Mouse (Mus musculus) adrenal gland, postnatal 36 days (tissue): ENCODE data around the gene Selenoo. TPM values are rescaled to one million over a fixed set of nuclear protein-coding genes. Genes with fewer than 3 reads are reported as not detected.

Experiments used
- DNase-seq, 2 experiments: peaks; one replicate each; pipeline ENCODE4 v3.0.0; 2021; ENCODE audit warnings: mixed read lengths in 1 of 2
- total RNA-seq, 2 experiments: library from RNA; stranded (reverse); gene quantifications; 2 replicates each; pipeline ENCODE4 v1.2.3; 2021

The Selenoo gene
- total RNA-seq, 2 experiments from 2014 or later = 29.8 to 44.9 TPM

DNA sequence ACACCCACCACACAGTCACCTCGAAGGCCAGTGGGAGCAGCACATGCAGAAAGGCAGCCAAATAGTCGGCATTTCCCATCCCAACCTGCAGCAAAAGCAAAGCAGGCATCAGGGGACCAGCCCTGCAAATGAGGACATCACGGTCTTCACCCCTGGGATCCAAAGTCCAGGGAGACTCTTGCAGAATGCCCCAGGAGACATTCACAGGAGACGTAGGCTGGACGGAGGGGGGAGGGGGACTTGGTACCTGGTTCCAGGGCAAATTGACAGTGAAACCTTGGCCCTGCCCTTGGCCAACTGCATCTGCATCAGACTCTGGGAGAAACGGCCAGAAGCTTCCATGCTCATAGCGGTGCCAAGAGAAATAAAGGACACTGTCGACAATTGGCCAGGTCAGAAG, 37.7 kb downstream of the Selenoo start:
- DNase-seq = no peak

DNA sequence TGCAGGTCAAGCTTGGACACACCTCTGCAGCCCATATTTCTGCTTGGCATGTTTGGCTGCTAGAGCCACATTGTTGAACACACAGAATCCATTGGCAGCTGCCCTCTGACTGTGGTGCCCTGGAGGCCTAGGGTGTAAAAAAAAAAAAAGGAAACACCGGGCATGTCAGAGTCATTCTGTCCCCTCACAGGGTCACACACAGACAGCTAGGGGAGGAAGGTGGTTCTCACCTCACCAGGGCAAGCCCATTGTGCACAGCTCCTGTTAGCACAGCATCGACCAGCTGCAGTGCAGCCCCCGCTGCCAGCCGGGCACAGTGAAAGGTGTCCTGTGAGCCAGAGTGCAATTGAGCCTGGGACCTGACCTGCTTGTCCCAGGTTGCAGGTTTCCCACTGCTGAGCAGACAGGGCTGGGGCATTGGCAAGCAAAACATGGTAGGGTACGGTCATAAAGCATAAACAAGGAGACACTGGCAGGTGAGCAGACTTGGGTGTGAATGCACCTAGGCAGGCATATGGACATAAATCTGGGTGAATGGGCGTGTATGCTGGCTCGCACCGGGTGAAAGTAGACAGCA, 38.6 kb downstream of the Selenoo start:
- DNase-seq = no peak

DNA sequence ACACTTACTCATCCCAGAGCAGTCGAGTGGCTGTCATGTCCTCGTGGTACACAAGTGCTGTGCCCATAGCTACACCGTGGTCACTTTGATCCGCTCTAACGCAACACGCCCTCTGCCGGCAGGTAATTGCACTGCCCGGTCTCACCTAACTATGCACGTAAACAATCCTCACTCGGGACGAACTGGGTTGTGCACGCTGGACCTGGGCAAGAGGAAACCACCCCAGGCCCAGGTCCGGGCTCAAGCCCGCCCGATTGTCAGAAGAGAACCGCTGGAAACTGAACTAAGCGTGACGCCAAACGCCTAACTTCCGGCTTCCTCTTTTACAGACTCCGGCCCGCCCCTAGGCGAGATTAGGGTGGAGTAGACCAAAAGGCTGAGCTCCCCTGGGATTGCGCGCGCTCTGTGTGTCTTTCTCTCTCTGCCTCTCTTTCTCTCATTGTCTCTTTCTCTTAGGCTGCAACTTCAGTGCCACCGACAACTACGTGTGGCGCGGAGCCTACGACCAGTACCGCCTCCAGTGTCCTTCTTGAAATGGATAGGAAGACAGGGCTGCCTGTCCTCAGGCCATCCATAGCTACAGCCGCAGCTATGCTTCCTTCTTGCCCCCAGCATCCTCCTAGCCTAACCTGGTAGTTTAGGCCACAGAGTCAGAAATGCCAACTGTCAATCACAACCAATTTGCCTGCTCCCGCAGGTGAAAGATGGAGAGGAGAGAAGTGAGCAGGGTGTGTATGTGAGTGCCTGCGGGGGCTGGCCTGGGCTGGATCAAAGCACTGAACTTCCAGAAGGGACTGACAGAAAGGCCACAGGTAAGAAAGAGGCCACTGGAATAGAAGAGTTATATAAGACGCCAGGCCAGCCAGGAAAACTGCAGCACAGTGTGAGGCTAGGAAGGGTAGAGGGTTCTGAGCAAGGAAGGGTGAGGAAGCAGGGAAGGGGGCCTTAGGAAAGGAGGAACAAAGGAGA, 39.8 kb downstream of the Selenoo start, which contains the start of gene Hdac10:
Gene Hdac10, minus strand, starts transcription at position 319 of the 969 bp plus-strand sequence.
- peak; percentile 86 to 89 for DNase-seq

DNA sequence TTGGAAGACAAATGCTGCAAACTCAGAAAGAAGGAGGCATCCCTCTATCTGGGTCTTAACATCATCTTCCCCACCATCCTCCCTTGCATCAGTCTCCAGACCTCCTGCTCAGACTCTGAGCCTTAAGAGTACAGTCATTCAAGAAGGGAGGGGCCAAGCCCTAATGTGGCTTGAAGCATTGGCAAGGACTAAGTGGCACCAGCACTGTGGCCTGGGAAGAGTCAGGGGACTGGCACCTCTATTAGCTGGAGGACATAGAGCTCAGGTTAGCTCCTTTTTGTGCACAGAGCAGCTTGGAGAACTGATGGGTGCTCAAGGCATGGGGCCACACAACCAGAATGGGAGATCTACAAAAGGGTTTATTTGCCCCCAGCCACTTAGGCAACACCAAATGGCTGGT, 41.4 kb downstream of the Selenoo start:
- DNase-seq = no peak

DNA sequence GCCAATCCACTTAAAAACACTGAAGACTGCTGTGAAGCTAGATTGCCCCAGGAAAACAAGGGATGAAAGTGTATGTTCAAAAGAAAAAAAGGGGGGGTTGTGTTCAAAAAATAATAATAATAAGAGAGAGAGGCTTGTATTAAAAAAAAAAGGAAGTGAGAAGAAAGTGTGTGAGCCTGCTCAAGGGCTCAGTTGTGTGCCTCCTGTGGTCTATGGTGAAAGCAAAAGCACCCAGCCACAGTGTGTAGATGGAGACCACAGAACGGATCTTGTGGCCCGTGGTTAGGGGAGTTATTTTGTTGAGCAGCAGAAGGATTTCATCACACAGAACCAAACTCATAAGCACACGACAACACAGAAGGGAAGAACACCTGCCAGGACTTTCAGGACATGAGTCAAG, 42.4 kb downstream of the Selenoo start:
- DNase-seq = no peak

DNA sequence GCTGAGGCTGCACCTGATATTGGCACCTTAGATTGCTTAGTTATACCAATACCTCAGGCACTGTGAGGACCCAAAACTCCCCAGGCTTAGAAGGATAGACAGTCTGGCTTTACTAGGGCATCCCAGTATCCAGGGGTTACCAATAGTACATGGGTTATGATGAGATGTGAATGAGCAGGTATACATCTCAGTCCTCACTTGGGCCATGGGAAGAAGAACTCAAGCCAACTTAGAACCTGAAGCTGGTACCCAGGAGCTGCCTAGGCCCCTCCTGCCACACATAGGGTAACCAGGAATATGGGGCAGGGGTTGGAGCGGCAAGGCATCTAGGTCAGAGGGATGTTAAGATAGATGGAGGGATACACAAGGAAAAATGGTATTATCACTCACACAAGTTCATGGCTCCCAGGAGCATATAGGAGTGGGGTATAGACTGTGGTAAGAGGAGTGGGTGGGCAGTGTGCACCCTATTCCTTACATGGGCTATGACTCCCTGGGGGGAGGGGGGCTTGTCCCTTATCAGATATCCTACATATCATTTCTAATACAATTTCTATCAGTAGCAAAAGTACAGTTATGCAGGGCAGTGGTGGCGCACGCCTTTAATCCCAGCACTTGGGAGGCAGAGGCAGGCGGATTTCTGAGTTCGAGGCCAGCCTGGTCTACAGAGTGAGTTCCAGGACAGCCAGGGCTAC, 47.7 kb downstream of the Selenoo start:
- DNase-seq = no peak

DNA sequence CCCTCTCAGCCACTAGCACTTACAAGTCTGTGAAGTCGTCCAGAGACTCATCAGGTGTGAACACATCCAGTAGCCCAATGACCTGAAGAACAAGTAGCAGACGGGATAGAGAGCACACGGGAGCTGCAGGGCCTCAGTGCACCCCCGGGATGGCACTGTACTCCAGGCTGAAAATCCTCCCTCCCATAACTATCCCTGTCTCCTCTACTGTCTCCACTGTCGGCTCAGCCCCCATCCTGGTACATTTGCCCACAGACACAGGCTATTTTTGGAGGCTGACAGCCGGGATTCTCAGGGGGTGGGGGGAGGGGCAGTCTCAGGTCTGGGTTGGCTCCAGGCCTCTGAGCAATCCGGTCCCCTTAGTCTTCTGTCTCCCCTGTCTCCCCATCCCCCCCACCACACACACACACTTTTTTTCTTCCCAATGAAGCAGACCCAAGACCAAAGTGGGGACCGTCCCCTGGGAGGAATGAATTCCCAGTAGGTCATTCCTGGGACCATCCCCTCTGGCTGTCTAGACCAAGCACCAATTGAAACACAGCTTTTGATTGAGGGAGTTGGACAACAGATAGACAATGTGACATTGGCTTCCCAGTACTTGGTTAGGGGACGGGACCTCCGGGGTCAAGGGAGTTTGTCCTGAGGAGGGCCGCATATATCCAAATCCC, 48.6 kb downstream of the Selenoo start:
- no peak for DNase-seq

DNA sequence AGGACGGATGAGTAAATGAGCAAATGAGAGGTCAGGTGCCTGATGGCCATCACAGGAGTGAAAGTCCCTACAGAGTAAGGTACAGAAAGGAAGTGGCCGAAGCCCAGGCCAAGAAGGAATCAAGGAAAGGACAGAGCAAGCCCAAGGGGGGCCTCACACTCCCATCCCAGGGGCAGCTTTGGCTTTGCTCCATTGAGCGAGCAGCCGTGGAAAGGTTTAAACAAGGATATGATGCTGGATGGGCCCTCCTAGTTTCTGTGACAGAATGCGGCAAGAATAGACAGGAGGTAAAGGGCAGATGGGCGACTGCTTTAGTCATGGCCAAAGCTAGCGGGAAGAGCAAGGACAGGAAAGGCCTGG, 49.1 kb downstream of the Selenoo start:
- no peak for DNase-seq

DNA sequence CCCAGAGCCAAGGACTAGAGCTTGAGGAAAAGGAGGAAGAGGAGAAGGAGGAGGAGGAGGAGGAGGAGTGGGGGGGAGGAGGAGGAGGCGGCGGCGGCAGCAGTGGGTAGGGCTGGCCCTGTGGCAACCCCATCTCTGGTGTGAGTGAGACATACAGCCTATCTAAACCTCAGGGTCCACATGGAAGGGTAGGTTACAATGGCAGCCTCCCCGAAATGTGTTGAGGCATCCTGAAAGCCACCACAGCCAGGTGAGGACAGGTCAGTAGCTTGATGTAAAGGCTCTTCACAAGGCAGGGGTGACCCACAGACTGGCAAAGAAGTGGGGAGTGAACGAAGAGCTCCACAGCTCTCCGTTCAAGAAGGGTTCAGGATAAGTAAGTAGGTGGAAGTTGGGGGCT, 49.6 kb downstream of the Selenoo start:
- no peak for DNase-seq

DNA sequence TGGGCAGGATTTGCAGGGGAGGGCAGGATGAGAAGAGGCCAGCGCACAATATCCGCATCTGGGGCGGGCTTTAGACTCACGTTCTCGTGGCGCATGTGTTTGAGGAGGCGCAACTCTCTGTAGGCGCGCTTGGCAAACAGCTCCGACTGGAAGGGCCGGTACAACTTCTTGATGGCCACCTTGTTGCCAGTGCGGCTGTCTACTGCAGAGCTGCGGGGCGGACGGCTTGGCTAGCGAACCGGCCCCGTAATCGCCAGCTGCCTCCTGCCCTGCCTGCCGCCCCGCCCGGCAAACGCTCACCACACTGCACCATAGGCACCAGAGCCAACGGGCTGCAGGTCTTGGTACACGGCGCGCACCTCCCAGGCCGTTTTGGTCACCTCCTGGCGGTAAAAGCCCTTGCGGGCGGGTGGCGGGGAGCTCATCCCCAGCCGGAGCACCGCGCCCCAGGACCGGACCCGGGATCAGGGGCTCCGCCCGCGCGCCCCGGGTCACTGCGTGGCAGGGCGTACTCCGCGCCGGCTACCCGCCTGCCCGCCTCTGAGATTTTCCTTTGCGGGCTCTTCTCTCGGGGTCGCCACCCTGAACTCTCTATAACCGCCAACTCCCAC, 51.3 kb downstream of the Selenoo start:
- DNase-seq = peak; percentile 44 to 47

DNA sequence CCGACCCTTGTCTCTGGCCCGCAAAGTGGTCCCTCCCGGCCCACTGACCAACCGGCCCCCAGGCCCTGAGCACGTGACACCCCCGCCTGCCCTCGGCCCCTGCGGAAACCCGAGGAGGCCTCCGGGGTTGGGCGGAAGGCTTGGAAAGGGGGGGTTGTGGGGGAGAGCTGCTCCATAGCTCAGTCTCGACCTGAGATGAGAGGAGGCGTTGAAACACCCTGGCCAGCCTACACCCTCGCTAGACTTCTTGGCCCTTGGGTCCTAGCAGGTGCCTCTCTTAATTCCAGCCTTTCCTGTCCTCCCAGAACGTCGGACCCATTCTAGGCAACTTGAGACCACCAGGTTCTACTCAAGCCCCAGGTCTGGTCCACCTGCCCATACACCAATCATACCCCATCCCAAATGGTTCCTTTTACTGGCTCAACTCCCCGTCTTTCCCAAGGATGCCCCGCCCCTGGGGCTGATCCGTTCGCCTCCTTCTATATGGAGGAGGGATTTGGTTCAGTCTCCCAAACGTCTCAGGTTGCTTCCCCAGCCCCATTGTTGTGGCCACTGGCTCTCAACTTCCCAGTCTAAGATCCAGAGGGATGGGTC, 51.9 kb downstream of the Selenoo start, which contains the start of gene Mapk12:
Gene Mapk12, minus strand, starts transcription at position 45 of the 594 bp plus-strand sequence.
- peak; percentile 64 to 76 for DNase-seq

DNA sequence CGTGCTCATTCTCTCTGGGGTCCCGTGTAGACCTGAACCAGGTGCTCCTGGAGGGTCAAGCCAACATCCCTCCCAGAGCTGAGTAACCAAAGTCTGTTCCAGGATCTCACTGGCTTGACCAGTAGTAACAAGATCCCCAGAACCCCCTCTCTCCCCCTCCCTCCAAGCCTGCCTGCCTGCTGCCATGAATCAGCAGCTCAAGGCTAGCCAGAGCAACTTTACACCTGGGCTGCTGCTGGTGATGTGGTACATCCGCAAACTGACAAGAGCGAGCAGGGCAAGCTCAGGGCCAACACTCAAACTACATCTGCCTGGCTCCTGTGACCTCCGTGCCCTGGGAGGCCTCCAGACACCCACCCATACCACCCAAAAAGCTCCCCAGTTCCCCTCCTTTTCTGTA, 52.6 kb downstream of the Selenoo start:
- DNase-seq = no peak

DNA sequence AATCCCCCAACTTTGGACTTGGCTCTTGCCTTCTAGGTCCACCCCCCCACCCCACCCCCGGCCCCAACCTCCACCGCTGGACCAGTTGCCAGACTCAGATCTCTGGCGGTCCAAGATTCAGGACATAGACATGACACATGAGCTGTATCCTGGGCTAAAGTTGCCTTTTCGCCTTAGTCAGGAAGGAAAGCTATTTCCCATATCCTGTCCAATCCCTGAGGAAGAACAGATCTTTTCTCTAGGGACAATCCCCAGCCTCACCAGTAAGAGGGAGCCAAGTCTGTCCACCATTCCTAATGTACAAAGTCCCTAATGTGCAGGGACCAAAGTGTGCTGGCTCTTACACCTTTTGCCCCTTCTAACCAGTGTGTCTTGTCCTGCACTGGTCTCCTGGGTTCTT, 53.0 kb downstream of the Selenoo start:
- no peak for DNase-seq

DNA sequence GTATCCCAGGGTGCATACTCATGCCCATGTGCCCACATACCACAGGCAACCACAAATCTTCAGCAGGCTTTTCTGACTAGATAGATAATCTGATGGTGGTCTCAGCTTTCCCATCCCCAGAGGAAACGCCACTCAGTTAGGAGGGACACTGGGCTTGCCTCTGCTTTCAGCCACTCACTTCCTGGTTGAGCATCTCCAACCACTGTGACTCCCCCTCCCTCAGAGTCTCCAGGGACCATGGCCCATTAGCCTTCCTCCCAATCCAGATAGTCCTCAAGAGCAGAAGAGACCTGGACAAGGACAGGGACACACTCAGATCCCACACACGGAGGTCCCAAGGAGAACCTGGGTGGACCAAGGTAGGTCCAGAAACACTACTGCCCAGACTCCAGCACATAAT, 54.2 kb downstream of the Selenoo start:
- no peak for DNase-seq

DNA sequence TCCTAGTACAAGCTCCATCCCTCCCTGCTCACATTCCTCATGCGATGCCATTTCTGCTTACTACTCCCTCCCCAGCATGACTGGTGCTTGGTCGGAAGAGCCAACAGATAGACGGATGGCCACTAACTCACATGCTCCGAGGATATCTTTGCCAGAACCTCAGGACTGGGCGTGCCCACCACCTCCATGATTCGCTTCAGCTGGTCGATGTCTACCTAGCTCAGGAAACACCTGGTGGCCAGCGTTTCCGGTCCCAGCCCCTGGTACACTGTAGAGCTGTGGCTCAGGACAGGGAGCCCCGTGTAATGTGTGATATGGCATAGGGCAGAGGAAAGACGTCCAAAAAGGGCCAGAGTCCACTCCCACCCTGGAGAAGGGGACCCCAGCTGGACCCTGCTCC, 56.1 kb downstream of the Selenoo start:
- no peak for DNase-seq

DNA sequence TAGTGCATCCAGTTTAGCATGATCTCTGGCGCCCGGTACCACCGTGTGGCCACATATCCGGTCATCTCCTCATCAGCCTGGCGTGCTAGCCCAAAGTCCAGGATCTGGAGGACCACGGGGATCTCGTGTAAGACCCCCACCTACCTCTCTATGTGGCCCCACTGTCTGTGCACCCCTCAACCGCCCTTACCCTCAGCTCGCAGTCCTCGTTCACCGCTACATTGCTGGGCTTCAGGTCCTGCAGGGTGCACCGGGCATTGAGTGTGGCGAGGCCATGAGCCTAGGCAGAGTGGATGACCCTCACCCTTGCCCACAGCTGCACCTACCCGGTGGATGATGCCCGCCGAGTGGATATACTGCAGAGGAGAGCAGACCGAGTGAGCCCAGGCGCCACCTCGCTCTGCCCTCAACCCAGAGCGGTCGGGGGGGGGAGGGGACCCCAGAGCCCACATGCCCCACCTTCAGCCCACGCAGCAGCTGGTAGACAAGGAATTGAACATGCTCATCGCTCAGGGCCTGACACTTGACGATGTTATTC, 57.0 kb downstream of the Selenoo start:
- DNase-seq = no peak

DNA sequence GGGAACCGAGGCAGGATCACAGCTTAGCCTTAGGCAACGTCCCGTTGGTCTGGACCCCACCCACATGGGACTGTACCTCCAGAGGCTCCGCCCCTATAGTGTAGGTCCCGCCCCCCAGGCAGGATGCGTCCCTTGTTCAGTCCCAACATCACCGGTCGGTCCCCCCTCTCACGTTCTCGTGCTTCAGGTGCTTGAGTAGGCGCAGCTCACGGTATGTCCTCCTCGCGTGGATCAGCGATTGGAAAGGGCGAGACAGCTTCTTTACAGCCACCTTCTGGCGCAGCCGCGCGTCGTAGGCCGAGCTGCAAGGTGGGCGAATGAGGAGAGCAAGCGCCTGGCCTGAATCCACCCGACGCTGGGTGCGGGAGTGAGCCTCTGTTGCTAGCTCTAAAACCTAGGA, 57.7 kb downstream of the Selenoo start:
- DNase-seq = peak; percentile 45 to 55

DNA sequence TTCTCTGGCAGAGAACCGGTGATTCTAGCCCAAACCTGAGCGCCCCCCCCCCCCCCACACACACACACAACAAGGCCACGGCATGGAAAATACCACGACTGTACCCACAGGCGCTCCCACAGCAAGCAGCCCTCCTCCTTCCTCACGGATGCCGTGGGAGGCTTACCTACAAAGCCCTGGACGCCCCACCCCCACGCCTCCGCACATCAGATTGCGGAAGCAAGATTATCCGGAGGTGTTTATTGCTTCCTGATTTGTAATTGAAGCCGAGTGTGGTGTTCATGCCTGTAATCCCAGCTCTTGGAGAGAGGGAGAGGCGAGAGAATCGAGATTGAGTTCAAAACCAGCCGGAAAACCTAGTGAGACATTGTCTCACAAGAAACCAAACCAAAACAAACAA, 58.1 kb downstream of the Selenoo start:
- peak; percentile 29 to 57 for DNase-seq

DNA sequence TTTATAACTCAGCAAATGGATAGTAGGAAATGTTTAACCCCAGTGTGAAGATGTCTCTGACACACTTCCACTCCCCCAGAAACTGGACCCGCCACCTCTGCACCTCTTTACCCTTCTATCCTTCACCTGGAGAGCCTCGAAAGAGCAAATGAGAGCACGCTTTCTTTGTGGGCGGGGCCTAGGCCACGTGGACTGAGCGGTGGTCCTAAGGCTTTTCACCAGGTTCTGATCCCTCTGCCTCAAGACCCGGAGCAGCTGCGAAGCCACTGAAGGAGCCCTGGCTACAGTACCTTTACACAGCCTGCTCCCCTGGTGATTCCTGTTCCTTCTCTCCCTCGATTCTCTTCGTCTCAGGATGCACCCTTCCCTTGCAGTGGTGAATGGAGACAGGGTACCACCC, 58.6 kb downstream of the Selenoo start:
- DNase-seq = no peak

DNA sequence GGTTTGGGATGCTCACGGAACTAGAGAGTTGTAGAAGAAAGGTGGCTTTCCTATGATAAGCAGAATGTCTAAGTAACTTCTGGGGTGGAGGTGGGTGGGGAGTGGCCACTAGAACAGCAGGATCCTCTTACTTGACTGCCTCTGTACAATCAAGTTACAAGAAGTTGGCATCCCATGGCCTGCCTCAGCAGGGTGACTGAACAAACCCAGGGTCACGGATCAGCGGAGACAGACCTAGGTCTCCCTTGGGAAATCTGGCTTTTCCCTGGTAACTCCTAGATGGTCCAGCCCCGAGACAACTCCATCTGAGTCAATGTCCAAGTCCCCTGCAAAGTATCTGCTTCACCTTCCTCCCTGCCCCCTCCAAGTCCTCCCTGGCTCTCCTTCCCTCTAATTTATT, 59.0 kb downstream of the Selenoo start:
- no peak for DNase-seq
